Mouse (Mus musculus): ENCODE measurements around the gene Tmem59. TPM values are rescaled to one million over a fixed set of nuclear protein-coding genes. Genes with fewer than 3 reads are reported as not detected.

Gene Tmem59
- polyA plus RNA-seq, 1 experiment: 210 TPM

DNA sequence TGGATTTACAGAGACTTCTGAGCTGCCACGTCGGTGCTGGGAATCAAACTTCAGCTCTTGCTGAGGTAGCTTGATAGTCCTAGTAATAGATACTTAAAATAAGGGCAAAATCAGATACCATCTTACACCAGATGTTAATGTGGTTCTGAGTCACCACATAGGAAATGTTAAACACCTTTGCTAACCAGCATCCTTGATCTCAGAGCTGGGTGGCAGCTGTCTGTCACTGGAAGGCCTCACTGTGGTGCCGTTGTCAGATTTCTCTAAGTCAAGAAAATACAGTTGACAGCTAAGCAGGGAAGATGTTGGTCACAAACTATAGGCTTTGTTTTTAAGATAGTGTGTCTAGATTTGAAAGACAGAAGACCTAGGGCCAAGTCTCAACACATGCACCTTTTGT is 23.6 kb downstream of the Tmem59 start:
- H3K4me3 ChIP-seq (ENCODE audit: insufficient read depth, low read depth, low read length): no peak overlapping the region
- H3K4me1 ChIP-seq (ENCODE audit: control insufficient read depth, insufficient read depth, insufficient read length, low read length): no peaks in the 10 kb centered on the region
- no peak overlapping the region for H3K27ac ChIP-seq (replicated peaks; ENCODE audit: low read depth, low read length)

DNA sequence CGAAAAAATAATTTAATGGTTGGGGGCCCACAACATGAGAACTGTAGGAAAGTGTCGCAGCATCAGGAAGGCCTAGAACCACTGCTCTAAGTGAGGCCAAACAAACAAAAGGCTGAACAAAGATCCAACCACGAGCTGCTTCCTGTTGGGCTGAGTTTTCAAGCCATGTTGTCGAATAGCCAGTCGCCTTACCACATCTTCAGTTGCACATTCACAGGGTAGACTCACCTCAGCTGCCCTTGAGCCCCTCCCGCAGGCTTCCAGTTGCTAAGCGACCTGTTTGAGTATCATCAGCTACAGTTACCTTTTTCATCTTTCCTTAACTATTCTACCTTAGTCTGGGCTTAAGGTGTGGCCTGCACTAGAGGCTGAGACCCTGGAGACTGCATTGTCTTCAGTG is 24.8 kb downstream of the Tmem59 start:
- H3K27ac ChIP-seq (replicated peaks; ENCODE audit: low read depth, low read length): no peak overlapping the region
- no peaks in the 10 kb centered on the region for H3K4me1 ChIP-seq (ENCODE audit: control insufficient read depth, insufficient read depth, insufficient read length, low read length)
- H3K4me3 ChIP-seq (ENCODE audit: insufficient read depth, low read depth, low read length): no peak overlapping the region

DNA sequence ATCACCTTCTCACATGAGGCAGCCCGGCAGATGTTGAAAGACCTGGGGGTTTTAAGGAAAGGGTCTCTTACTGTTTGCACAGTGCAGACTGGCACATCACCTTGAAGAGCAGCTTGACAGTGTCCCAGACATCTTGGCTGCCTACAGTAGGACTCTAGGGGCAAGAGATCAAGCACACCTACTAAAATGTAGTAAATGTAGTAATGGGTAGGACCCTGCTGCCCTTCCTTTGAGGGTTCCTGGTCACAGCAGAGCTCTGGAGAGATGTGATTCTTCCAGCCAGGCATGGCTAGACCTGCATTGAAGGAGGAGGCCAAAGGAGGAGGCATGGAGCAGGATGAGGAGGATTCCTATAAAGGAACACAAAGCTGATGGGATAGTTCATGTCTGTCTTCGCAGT is 28.8 kb downstream of the Tmem59 start:
- no peak overlapping the region for H3K27ac ChIP-seq (replicated peaks; ENCODE audit: low read depth, low read length)
- H3K4me1 ChIP-seq (ENCODE audit: control insufficient read depth, insufficient read depth, insufficient read length, low read length): no peaks in the 10 kb centered on the region
- no peak overlapping the region for H3K4me3 ChIP-seq (ENCODE audit: insufficient read depth, low read depth, low read length)

DNA sequence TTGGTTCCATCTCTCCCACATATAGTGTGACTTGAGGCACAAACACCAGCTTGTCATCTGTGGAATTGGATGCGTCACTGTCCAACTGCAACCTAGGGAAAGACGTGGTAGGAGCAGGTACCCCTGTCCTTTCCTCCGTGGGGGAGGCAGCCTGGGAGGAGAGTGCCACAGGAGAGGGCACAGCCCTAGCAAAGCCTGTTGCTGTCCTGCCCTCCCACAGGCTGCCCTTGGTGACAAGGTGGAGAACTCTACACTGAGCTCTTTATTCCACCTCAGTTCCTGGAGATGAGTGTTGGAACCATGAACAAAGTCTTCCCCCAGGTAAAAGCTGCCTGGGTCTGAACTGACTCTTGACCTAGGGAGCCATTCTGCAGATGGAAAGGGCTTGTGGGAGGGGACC is 30.7 kb downstream of the Tmem59 start, which contains the start of gene Ldlrad1:
Ldlrad1 (plus strand) TSS at position 301 of the 400 bp plus-strand sequence.
- Histone ChIP-seq H3K4me1 (ENCODE audit: control insufficient read depth, insufficient read depth, insufficient read length, low read length) (no peaks in the 10 kb centered on the region), H3K4me3 (ENCODE audit: insufficient read depth, low read depth, low read length) (no peak within 1 kb of the TSS), H3K27ac (replicated peaks; ENCODE audit: low read depth, low read length) (no peak within 1 kb of the TSS)

DNA sequence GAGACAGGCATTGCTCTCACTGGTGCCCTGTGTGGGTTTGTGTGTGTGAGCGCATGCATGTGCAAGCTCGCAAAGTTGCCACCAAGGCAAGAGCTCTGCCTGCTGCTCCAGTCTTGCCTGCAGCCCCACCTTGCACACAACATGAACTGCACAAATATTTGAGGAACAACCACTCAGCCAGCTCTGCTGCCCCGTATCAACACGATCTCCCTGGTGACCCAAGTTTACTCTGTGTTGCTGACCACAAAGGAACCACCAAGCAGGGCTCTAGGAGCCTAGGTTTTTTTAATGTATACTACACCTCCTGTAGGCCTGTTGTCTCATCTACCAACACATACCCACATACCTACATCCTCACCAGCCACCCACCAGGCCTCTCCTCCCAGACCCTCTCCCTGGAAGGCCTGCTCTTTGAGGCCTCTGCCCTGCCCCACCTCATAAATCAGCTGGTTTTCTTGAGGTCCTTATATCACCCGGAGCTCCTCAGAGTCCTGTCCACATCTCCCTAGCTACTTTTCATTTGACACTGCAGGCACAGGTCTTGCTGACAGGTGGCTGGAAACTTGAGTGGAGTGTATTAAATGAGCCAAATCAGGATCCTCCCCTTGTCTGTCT is 32.4 kb downstream of the Tmem59 start:
- no peak overlapping the region for H3K27ac ChIP-seq (replicated peaks; ENCODE audit: low read depth, low read length)

DNA sequence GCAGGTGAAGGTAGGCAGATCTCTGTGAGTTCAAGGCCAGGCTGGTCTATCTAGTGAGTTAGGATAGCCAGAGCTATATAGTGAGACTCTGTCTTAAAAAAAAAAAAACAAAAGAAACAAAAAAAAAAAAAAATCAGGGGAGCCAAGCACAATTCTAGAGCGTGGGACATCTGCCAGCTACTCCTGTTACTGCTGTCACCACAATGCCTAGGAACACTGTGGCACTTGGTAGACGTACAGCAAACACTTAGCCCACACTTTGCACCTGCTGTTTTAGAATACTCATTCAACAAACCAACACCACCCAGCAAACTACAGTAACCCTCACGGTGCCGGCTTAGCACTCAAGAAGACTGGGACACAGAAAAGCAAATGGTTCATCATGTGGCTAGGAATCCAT is 33.3 kb downstream of the Tmem59 start:
- no peak overlapping the region for H3K27ac ChIP-seq (replicated peaks; ENCODE audit: low read depth, low read length)
- H3K4me3 ChIP-seq (ENCODE audit: insufficient read depth, low read depth, low read length): no peak overlapping the region
- no peaks in the 10 kb centered on the region for H3K4me1 ChIP-seq (ENCODE audit: control insufficient read depth, insufficient read depth, insufficient read length, low read length)

More for the DNA sequence above, 32.4 kb downstream of the Tmem59 start:
- Histone ChIP-seq H3K4me1 (ENCODE audit: control insufficient read depth, insufficient read depth, insufficient read length, low read length) (no peaks in the 10 kb centered on the region), H3K4me3 (ENCODE audit: insufficient read depth, low read depth, low read length) (no peak overlapping the region)

DNA sequence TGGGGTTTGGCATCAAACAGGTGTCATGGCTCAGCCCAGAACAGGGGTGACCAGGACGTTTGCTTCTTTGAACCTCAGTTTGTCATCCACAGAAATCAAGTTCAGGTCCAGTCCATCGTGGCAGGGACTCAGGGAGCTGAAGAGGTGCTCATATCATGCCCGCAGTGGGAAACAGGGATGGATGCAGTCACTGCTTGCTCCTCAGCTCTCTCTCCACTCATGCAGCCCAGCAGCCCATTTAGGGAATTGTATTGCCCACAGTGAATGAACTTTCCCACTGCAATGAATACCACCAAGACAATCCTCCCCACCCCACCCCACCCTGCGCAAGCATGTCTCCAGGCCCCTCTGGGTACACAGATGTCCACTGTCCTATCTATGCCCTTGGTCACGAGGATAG is 33.7 kb downstream of the Tmem59 start:
- no peak overlapping the region for H3K4me3 ChIP-seq (ENCODE audit: insufficient read depth, low read depth, low read length)
- H3K4me1 ChIP-seq (ENCODE audit: control insufficient read depth, insufficient read depth, insufficient read length, low read length): no peaks in the 10 kb centered on the region
- H3K27ac ChIP-seq (replicated peaks; ENCODE audit: low read depth, low read length): no peak overlapping the region

DNA sequence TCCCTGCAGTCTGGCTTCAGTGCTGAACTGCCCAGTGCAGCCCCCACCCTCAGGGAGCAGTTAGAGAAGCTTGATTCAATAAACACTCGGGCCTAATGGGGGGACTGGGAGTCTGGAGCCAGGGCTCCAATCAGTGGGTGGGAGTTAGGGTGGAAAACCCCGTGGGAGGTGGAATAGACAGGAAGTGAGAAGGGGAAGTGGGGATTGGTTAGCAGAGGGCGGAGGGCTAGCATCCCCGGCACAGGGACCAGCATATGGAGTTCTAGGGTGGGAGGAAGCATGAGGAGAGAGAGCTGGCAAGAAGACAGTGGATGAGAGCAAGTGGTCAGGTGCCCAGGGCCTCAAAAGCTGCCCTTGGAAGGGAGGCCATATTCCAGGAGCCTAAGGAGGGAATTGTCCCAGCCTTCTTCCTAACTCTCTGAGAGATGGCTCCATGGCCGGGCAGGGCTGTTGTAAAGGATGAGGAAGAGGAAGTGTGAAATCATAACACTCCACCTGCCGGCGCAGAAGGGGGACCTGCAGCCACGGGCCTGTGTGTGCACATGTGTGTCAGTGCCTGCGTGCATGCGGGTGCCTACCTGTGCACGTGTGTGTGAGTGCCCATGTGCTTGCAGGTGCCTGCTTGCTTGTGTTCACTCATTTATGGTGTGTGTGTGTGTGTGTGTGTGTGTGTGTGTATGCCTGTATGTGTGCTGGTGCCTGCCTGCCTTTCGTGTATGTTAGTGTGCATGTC is 35.2 kb downstream of the Tmem59 start:
- Histone ChIP-seq H3K27ac (replicated peaks; ENCODE audit: low read depth, low read length) (no peak overlapping the region), H3K4me1 (ENCODE audit: control insufficient read depth, insufficient read depth, insufficient read length, low read length) (no peaks in the 10 kb centered on the region; the same call in 1 of the 2 replicates), H3K4me3 (ENCODE audit: insufficient read depth, low read depth, low read length) (no peak overlapping the region)

DNA sequence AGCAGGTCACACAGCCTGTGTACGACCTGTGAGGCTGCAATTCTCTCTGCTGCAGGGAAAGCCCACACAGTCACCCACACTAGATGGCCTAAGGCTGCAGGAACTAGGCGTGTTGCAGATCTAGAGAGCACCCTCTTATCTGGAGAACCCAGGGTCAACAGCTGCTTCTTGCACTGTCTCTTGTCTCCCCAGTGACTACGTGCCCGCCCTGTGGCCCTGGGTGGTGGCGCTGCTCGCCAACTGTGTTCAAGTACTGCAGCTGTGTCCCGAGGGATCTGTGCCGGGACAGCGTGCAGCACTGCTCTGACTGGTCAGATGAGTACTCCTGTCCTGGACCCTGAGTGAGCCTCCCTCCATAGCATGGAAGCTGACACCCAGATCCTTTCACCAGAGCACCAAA is 39.4 kb downstream of the Tmem59 start:
- no peak overlapping the region for H3K27ac ChIP-seq (replicated peaks; ENCODE audit: low read depth, low read length)

DNA sequence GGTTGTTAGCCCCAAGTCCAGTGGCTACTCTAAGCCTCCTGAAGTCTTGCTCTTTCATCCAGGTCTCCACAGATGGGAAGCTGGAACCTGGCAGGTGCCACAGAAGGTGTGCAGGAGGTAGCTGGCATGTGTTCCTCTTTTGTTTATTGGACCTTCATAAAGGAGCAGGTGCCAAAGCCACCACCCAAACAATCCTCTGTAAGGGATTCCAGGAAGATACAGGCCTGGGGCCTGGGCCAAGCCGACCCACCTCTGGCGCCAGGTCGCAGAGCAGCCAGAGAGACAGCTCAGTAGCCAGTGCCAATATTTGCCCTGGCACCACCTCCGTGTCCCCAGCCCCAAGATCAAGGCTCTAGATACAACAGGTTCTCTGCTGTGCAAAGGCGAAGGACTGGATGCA is 43.3 kb downstream of the Tmem59 start:
- no peak overlapping the region for H3K4me3 ChIP-seq (ENCODE audit: insufficient read depth, low read depth, low read length)
- H3K4me1 ChIP-seq (ENCODE audit: control insufficient read depth, insufficient read depth, insufficient read length, low read length): no peaks in the 10 kb centered on the region; the same call in 1 of the 2 replicates
- H3K27ac ChIP-seq (replicated peaks; ENCODE audit: low read depth, low read length): no peak overlapping the region

More for the DNA sequence above, 39.4 kb downstream of the Tmem59 start:
- Histone ChIP-seq H3K4me3 (ENCODE audit: insufficient read depth, low read depth, low read length) (no peak overlapping the region), H3K4me1 (ENCODE audit: control insufficient read depth, insufficient read depth, insufficient read length, low read length) (no peaks in the 10 kb centered on the region; the same call in 1 of the 2 replicates)

DNA sequence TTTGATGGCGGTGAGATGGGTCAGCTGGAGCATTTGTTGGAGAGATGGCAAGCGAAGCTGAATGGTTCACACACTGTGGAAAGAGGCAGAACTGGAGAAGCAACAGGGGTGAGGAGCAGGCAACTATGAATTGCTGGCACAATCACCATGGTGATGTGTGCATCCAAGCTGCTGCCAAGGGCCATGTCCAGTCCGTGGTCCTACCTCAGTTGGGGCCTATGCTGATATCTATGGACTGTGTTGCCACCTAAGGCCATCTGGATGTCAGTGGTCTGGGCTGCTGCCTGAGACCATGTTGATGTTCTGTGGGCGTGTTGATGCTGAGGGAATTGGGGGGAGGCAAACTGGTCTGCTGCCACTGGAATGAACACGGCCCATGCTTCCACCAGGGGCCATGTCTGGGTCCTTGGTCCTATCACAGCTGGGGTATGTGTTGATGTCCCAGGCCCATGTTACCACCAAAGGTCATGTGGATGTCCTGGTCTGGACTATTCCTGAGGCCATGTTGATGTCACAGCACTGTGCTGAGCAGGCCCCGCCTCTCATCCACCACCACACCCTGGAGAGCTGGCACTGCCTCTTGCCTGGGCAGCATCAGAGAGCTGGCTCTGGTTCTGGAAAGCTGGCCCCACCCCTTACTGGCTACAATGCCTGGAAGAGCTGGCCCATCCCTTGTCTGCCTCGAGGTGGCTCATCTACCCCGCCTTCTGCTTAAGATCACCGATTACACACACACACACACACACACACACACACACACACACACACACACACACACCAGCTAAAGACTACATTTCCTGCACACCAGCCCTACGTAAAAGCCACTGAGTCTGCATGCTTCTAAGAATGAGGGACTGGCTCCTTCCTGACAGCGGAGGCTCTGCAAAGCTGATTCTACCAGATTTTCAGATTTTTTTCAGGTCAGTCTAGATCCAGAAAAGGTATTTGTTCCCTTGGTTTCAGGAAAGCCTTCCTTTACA is 45.3 kb downstream of the Tmem59 start:
- no peaks in the 10 kb centered on the region for H3K4me1 ChIP-seq (ENCODE audit: control insufficient read depth, insufficient read depth, insufficient read length, low read length)
- H3K4me3 ChIP-seq (ENCODE audit: insufficient read depth, low read depth, low read length): no peak overlapping the region
- H3K27ac ChIP-seq (replicated peaks; ENCODE audit: low read depth, low read length): no peak overlapping the region

DNA sequence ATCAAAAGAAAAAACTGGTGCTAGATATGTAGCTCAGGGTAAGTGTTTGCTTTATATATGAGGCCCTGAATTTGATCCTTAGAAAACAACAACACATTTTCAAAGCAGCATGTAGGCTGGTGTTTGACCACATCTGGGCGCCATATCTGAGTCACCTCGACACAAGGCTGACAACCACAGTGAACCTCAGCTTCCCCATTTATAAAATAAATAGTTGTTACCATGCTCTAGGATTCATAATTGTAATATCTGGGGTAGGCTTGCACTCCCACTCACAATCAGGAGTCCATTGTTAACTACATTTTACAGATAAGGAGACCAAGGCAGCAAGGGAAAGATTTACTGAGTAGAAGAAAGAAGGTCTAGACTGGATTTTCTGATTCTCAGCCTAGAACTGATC is 48.1 kb downstream of the Tmem59 start:
- Histone ChIP-seq H3K27ac (replicated peaks; ENCODE audit: low read depth, low read length) (no peak overlapping the region), H3K4me1 (ENCODE audit: control insufficient read depth, insufficient read depth, insufficient read length, low read length) (no peaks in the 10 kb centered on the region), H3K4me3 (ENCODE audit: insufficient read depth, low read depth, low read length) (no peak overlapping the region)

DNA sequence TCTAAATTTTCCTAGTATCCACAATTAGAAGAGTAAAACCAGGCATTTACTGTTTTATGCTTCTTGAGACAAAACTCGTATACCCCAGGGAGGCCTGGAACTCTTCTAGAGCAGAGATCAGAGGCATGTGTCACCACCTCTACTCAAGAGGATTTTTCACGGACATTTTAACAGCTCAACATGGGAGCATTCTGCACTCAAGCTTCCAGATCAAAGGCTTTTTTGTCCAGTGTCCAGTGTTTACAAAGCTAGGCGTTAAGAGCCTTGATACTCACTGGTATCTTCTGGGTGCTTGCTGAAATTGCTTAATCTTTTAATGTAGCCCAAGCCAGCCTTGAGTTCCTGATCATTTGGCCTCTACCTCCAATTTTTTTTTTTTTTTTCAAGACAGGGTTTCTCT is 54.0 kb downstream of the Tmem59 start:
- no peak overlapping the region for H3K27ac ChIP-seq (replicated peaks; ENCODE audit: low read depth, low read length)
- no peak overlapping the region for H3K4me3 ChIP-seq (ENCODE audit: insufficient read depth, low read depth, low read length)
- no peaks in the 10 kb centered on the region for H3K4me1 ChIP-seq (ENCODE audit: control insufficient read depth, insufficient read depth, insufficient read length, low read length)

DNA sequence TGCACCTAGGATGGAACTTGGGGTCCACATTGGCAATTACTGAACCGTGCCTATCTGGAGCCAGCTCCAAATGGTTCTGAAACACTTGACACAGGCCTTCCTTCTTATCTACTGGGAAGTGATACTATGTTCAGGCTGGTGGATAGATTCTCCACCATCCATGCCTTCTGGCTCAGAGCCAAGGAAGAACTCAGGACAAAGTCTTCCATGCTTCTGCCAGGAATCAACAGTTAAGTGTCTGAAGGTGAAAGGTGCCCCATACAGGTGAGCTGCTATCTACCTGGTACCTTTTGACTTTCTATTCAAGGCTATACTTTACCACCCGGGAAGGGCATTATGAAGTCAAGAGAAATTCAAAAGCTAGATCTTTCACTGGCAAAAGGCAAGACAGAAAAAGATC is 60.1 kb downstream of the Tmem59 start:
- Histone ChIP-seq H3K4me1 (ENCODE audit: control insufficient read depth, insufficient read depth, insufficient read length, low read length) (no peaks in the 10 kb centered on the region), H3K4me3 (ENCODE audit: insufficient read depth, low read depth, low read length) (no peak overlapping the region), H3K27ac (replicated peaks; ENCODE audit: low read depth, low read length) (no peak overlapping the region)

DNA sequence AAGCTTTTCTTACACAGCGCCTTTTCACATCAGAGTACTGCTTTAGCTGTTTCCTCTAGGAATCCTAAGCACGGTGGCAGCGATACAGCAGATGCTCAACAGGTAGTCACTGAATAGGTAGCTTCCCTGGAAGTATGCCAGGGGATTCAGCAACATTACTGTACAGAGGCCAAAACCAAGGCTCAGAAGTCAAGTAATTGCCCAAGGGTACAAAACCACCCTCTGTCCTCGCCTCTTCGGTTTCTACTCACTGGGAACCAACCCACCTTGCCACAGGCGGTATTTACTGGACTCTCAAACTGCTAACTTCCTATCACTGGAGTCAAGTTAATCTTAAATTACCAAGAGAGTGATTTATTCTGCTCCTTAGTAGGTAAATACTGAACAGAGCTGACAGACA is 62.0 kb downstream of the Tmem59 start:
- Histone ChIP-seq H3K27ac (replicated peaks; ENCODE audit: low read depth, low read length) (no peak overlapping the region), H3K4me1 (ENCODE audit: control insufficient read depth, insufficient read depth, insufficient read length, low read length) (no peaks in the 10 kb centered on the region), H3K4me3 (ENCODE audit: insufficient read depth, low read depth, low read length) (no peak overlapping the region)

All from brown adipose tissue, adult 24 weeks (tissue).